Mouse (Mus musculus) lung, postnatal 36 days (tissue): ENCODE data around the gene Cyp46a1.

Source experiments
- DNase-seq: peaks from one replicate; pipeline ENCODE4 v3.0.0; 2022; ENCODE audit warnings: mixed read lengths

Cyp46a1 gene

GRCm38 (mm10) chr12:108410416-108411208 lies 76.4 kb downstream of the Cyp46a1 start:
- DNase-seq, result no peak
